Mouse (Mus musculus) left cerebral cortex, adult 2 months (tissue): ENCODE data around the gene Pigo. TPM values are rescaled to one million over a fixed set of nuclear protein-coding genes. Genes with fewer than 3 reads are reported as not detected.
"Not testable (repeated sequence)": the region's sequence is repeated elsewhere in the genome, so short reads cannot be mapped to it uniquely, and the experiment has no call there.

Experiments used
- DNase-seq, 2 experiments: peaks; one replicate each; pipeline ENCODE4 v3.0.0; 2021 to 2022; ENCODE audit warnings: low spot score in 2 of 2, mixed read lengths in 1 of 2; ENCODE audit errors: extremely low spot score in 1 of 2
- H3K27ac ChIP-seq: fragments of 200-600 bp; 2 replicates; pipeline ENCODE4 v1.8.1; 2022
- H3K4me3 ChIP-seq: fragments of 200-600 bp; 2 replicates; pipeline ENCODE4 v1.8.1; 2022
- CTCF ChIP-seq: fragments of 200-600 bp; IDR thresholded peaks from 2 replicates; pipeline ENCODE4 v1.8.1; 2022; ENCODE audit warnings: antibody characterized with exemption, mild to moderate bottlenecking, moderate library complexity
- intact Hi-C: fragments of 180-260 bp; cut with DNase I; formaldehyde crosslinking; loops from one replicate; pipeline ENCODE4 v1.15.1; 2025
- total RNA-seq, 2 experiments: library from RNA; stranded (reverse); gene quantifications; 2 replicates each; pipeline ENCODE4 v1.2.3; 2021

Pigo gene
- total RNA-seq, 2 experiments from 2014 or later, result 30.9 to 31.1 TPM

DNA sequence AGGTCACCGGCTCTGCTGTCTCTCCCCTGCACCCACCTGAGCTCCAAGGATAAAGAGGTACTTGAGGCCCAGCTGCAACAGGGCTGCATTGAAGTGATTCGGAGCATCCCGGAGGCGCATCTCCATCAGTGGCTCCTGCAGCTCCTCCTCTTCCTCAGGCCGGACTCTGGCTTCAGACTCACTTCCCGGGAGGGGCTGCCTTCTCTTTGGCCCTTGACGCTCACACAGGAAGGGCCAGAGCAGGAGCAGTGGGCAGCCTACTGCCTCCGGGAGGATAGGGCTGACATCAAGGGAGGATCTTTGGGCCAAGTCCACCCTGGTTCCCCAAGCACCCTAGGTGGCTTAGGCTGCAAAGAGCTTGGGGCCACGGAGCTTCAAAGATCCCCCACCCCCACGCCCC is 6.4 kb downstream of the Pigo start:
- H3K4me3 ChIP-seq, result no peak overlapping the region
- TF ChIP-seq CTCF, result no peak
- DNase-seq, result no peak
- intact Hi-C loops, result no loop called here
- H3K27ac ChIP-seq, result no peak overlapping the region

GRCm38 (mm10) chr4:43018156-43018555 is 7.5 kb downstream of the Pigo start:
- intact Hi-C loops, result no loop called here
- no peak for DNase-seq

GRCm38 (mm10) chr4:43012091-43012490 is 13.5 kb downstream of the Pigo start:
- no peak for TF ChIP-seq CTCF
- H3K27ac ChIP-seq, result no peak overlapping the region
- no peak for DNase-seq
- intact Hi-C loops, result no loop called here
- no peak overlapping the region for H3K4me3 ChIP-seq

More at GRCm38 (mm10) chr4:43018156-43018555, 7.5 kb downstream of the Pigo start:
- Histone ChIP-seq H3K27ac (no peak overlapping the region), H3K4me3 (no peak overlapping the region)
- no peak for TF ChIP-seq CTCF

DNA sequence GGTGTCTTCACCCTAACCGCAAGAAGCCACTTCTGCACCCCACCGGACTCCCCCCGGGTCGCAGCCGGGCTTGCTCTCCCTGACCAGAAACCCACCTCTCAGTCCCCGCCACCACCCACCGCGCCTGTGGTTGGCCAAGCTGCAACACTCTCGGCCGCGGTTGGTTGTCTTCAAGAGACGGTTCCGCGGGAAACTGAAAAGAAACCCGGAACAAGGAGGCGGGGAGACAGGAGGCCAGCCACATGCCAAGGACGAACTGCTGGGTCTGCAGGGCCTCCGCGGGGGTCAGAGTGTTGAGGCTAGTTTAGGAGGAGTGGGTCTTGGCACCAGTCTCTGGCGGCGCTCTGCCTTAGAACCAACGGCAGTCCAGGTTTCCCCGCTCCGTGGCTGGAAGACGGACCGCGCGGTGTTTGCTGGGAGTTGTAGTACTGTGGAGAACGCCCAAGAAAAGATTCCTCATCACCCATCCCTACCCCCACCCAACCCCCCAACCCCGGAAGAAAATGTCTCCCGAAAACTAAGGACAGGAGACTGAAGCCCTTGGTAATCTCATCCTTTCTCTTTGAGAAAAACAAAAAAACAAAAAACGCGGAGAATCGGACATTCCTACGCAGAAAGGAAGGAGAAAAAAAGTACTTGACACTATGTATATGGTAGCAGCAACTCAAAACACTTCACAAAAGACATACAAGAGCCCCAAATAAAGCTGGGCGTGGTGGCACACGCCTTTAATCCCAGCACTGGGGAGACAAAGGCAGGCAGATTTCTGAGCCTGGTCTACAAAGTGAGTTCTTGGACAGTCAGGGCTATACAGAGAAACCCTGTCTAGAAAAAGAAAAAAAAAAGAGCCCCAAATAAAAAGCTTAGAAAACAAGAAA is 15.2 kb downstream of the Pigo start, which contains the start of gene Fancg:
Gene Fancg (minus strand): TSS at position 346 of the 878 bp plus-strand sequence.
- DNase-seq, result peak; percentile 77 to 79
- peak within 1 kb of the TSS; percentile 69 for H3K27ac ChIP-seq
- intact Hi-C loops, result loop anchor here (1.0 kb wide), 1 partner anchor 15 kb away; the partner anchor contains the start of gene Pigo
- TF ChIP-seq CTCF, result no peak; the same call in 1 of the 2 replicates
- peak within 1 kb of the TSS; percentile 91 for H3K4me3 ChIP-seq

DNA sequence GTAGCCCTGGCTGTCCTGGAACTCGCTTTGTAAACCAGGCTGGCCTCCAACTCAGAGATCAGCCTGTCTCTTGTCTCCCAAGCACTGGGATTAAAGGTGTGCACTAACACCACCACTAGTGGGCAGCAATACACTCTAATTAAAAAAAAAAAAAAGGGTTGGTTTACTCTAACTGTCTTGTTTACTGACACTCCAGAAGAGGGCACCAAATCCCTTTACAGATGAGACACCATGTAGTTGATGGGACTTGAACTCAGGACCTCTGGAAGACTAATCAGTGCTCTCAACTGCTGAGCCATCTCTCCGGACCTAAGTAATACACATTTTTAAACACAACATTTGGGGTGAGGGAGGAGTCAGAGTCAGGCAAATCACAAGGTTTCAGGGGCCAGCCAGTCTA is 19.9 kb downstream of the Pigo start:
- TF ChIP-seq CTCF, result peak; percentile 60
- Histone ChIP-seq H3K4me3 (no peak overlapping the region), H3K27ac (no peak overlapping the region)
- intact Hi-C loops, result no loop called here
- no peak for DNase-seq

DNA sequence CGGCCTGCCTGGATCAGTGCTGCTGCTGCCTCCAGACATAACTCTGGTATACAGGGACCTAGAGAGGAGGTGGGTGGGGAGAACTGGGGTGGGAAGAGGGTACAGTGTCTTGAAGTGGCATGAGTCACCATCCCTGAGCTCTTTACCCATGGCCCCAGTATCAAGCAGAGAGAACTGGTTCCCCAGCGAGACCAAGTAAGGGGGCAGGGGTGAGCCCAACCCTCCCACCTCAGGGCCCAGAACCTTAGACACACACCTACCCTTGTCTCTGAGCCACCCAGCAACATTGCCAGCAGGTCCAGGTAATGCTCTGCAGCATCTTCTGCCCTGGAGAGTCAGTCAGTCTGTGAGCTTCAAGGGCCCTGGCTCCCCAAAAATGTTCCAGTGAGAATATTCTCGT is 20.7 kb downstream of the Pigo start:
- intact Hi-C loops, result no loop called here
- H3K27ac ChIP-seq, result no peak overlapping the region
- DNase-seq, result no peak
- no peak overlapping the region for H3K4me3 ChIP-seq
- no peak for TF ChIP-seq CTCF

- no peak for TF ChIP-seq CTCF
- no peak overlapping the region for H3K27ac ChIP-seq
- H3K4me3 ChIP-seq, result no peak overlapping the region
- DNase-seq, result no peak
- intact Hi-C loops, result no loop called here
Observed at GRCm38 (mm10) chr4:43002756-43003439, 22.7 kb downstream of the Pigo start.

GRCm38 (mm10) chr4:43001272-43001671 is 24.3 kb downstream of the Pigo start:
- no peak for DNase-seq
- no peak for TF ChIP-seq CTCF
- Histone ChIP-seq H3K4me3 (no peak overlapping the region), H3K27ac (no peak overlapping the region)
- intact Hi-C loops, result no loop called here

DNA sequence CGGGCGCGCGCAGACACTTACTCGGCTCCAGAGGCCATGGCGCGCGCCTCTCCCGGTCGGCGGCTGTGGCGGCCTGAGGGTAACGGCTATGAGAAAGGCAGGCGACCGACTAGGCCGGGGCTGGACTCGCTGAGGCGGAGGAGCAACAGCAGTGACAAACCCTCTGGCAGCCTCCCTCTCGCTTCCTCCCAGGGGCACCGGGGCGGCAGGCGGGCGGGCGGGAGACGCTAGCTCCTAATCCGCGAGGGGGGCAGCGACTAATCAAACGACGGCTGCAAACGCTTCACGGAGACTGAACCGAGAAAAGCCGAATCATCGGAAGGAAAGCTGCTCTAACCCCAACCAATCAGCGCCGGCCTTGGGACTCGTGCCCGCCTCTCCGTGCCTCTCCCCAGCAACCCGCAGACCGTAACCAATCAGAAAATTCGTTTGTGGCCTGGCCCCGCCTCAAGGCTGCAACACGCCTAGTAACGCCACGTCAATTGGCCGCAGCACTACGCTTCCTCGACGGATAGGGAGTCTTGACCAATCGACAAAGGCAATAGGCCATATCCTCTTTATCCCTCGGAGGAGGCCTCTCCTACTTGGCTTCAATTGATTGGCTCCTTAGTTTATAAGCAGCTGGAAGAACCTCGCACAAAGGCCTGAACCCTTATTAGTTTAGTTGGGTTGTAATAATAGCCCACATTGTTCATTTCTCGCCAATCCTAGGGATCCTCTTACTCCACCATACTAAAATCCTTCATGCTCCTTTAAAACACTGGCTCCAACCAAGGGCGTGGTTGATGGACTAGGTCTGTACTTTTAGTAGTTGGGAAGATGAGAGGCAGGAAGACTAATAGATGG is 25.3 kb downstream of the Pigo start, which contains the start of gene Vcp:
Gene Vcp (minus strand): TSS at position 367 of the 846 bp plus-strand sequence.
- Histone ChIP-seq H3K4me3 (peak within 1 kb of the TSS; percentile 81), H3K27ac (peak within 1 kb of the TSS; percentile 97)
- intact Hi-C loops, result not testable (repeated sequence)
- peak; percentile 99 for DNase-seq

DNA sequence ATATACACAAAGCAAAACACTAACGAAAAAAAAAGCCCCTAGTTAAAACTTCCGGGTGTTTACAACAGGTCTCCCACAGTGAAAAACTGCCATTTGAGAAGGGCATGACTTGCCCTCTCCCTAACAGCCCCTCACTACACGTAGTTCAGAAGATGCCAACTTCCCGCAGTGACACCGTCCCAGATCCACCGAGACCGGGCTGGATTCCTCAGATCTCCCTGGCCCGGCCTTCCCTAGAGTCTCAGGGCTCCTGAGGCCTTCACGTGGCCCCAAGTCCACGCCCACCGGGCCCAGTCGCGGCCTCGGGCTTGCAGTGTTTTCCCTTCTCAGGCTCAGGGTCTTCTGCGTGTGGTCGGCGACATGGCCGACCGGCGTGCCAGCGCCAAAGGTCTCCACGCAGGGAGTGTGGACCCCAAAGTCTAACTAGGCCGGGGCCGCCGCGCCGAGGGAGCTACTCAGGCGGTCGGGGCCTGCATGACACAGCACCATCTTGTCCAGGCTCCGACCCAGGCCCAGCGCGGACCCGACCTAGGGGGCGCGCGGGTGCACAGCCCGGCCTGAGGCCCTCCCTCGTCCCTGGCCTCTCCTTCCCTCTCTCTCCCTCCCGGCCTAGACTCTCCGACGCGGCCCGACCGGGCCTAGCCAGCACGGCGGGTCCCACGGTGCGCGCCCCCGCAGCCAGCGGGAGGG is 26.0 kb downstream of the Pigo start:
- Histone ChIP-seq H3K27ac (peak overlapping the region; percentile 97), H3K4me3 (peak overlapping the region; percentile 81)
- DNase-seq, result peak; percentile 61 to 66
- intact Hi-C loops, result no loop called here
- TF ChIP-seq CTCF, result peak; percentile 4; the same call in 1 of the 2 replicates

GRCm38 (mm10) chr4:42998022-42998421 is 27.6 kb downstream of the Pigo start:
- H3K4me3 ChIP-seq, result peak overlapping the region; percentile 81
- intact Hi-C loops, result no loop called here
- TF ChIP-seq CTCF, result no peak
- DNase-seq, result no peak
- no peak overlapping the region for H3K27ac ChIP-seq
